Mouse (Mus musculus): ENCODE results near the gene Cers6.

Cers6 gene

DNA sequence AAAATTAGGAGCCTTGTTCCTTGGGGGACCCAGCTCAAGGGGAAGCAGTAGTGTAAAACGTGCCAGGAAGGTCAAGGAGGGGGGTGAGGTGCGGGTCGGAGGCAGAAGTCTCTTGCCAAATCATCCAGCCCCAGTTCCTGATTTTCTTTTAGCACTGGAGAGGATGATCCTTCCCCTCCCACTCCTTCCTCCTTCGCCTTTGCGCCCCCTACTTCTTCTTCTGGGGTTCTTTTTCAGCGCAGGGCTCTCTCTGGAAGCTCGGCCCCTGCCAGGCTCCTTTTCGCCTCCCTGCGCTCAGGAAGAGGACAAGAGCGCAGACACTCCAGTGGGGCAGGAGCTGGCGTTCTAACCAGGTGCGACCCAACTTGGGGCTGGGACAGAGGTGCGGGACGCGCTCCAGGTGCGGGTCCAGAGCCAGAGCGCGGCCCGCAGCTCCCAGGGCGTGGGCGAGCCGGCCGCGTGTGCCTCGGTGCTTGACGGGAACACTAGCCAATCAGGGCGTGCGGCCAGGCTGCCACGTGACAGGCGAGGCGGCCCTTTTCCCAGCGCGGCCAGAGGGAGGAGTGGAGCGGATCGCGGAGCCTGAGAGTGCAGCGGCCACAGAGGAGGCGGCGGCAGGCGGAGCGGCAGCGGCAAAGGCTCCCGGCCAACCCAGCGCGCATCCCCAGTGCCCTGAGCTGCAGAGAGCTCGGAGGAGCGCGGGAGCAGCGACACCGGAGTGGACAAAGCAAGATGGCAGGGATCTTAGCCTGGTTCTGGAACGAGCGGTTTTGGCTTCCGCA lies at the start of gene Cers6:
Gene Cers6 (plus strand): TSS at position 538 of the 782 bp plus-strand sequence.
- peak; percentile 97 for DNase-seq

DNA sequence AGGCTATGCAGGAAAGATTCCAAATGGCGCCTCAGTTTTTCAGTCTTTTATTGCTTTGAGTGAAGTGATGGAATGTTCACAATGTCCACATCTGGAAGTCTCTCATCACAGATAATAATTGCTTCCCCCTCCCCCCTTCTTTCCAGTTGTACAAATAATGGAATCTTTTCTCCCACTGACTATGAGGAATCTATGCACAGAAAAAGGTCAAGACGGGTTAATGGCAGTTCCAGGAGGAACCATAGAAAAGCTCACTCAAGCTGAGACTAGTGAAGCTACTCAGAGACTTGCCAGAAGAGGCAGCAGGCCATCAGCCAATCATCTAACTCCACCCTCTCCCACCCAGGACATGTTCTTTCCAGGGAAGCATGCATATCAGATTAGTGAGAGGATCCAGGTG lies 46.8 kb upstream of the Cers6 start:
- no peak for DNase-seq

DNA sequence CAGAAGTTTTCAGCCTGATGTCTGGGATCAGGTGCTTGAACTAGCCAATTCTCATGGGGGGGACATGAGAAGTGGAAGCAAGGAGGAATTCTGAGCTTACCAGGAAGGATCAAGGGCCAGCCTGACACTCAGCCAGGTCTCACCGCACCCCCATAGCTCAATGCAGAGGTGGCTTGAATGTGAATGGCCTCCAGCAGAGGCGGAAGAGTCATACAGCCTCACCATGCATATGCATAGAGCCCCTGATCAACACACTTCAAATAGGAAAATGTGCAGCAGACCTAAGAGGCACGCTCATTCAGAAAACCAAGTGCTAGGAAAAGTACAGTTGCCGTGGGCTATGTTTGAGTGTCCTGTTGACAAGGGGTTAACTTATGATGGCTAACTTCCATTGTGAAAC lies 42.2 kb upstream of the Cers6 start:
- DNase-seq, result no peak

DNA sequence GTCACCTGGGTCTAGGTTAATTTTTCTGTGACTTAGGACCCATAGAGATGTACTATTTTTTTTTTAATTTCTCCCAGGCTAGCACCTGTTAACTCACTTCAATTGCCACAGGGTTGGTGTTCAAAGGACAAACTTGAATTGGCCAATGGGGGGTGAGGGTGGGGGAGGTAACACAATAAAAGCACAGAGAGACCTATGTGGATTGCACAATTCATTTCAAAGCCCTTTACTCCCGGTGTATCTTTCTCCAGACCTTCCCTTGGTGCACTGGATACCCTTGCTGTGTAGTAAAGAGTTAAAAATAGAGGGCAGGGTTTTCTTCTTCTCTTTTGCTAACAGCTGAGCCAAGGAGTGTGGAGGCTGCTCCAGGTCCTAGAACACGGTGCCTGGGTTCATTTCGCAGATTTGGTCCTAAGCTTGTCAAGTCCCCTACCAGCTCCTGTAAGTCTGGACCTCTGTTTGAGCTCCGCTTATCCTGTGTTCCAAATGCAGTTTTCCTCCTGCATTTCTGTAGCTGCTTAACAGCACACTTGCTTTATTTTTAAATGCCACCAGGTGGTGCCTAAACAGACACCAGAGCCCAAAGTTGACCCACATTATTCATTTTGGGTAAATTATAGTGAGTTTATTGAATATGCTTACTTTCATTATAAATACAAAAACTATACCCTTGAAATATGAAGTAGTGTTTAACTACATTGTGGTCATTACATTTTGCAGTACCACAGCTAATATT lies 38.9 kb upstream of the Cers6 start:
- DNase-seq, result peak; percentile 6

DNA sequence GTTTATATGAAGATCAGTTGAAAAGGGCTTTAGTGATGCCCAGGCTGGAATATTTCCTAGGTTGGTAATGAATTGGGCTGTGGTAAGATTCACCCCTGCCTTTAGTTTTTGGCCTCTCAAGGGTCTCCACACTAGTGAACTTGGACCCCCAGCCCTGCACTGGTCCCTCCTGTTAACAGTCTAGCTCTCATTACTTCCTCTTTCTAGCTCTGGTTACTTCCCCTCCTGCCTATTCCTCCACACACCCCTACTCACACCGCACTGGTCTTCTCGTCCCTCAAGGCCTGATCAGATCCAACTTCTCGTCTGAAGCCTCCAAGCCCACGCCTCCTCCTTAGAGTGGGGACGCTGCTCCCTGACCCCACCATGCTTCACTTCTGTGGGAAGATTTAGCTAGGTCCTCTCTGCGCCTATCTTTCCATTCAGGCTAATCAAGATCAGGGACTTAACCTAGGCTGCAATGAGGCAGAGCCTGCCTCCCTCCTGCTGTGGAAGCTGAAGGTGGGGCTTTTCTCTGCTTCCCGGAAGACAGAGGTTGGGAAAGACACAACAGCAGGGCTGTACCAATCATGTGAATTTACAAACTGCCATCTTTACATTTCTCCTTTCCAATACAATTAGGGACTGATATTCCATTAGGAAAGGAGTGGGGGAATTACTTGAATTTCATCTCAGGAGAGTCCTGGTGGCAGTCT lies 35.8 kb upstream of the Cers6 start:
- DNase-seq, result no peak

DNA sequence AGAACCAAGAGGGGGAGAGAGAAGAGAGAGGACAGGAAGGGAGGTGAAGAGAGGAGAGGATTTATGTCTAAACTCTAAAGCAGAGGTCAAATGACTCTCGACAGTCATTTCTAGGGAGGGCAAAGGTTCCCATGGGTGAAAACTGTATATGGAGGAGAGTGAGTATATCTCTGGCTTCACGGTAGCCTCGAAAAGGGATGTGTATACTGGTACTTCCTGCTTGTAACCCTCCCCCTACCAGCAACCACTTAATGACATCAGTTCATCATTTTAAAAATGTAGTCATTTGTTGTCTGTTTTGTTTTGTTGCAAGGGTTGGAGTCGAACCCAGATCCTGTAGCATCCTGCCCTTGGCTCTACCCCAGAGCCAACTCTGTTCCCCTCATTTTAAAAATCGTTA lies 17.9 kb upstream of the Cers6 start:
- DNase-seq, result no peak

DNA sequence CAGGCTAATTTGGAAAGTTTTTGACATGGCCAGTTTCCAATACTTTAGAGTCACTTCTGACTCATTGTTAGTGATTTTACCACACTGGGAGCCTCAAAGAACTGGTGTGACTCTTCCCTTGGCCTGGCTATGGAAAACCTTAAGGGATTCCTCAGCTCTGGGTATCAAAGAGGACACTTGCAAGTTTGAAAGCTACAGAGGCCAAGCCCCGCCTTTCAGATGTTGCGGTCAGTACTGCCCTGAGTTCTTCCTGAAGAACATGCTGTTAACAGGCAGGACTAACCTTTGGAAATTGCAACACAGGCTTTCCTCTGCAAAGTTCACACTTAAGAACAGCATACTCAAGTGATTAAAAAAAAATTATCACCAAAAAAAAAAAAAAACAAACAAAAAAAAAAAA lies 16.7 kb upstream of the Cers6 start:
- no peak for DNase-seq

DNA sequence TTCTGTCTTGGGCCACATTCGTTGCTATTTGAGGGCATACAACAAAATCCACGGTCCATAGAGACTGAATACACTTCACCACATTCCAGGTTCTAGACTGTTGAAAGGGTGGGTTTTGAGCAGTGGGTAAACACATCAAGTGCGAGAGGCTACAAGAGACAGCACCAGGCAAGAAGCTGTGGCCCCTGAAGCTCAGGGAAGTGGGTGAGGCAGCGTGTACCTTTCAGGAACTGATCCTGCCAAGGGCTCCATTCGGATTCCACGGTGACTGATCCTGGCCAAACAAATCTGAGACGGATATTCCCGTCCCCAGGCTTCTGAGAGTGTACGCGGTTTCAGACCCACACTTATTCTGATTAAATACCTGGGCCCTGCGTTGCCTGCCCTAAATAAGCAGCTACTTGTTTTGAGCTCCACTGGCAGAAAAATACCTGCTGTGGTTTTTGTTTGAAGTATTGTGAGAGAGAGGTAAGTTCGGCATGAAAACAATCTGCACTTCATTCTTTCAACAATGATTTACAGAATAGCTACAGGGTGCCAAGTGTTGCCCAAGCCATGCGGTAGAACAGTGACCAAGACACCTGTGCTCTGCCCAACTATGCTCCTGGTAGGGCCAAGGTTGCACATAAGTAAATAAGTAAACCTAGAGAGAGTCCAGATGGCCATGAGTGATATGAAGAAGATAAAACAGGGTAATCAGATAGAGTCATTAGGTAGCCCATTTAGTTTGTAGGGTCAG lies 16.1 kb upstream of the Cers6 start:
- no peak for DNase-seq

DNA sequence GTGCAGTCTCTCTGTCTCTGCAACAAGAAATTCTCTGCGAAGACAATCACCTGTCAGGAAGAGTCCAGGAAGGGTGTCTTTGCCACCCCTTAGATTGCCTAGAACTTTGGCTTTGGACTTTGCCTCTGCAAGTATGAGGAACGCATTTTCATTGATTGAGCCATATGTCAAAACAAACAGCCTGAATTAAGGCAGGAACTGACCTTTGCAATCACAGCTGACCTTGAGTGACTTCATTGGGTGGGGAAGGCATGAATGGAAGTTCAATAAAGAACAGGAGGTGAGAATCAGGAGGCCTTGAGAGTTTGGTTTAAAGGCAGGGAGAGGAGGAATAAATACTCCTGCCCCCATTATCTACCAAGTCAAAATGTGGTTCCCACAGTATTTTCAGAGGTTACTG lies 850 bp upstream of the Cers6 start:
- DNase-seq, result peak; percentile 30

DNA sequence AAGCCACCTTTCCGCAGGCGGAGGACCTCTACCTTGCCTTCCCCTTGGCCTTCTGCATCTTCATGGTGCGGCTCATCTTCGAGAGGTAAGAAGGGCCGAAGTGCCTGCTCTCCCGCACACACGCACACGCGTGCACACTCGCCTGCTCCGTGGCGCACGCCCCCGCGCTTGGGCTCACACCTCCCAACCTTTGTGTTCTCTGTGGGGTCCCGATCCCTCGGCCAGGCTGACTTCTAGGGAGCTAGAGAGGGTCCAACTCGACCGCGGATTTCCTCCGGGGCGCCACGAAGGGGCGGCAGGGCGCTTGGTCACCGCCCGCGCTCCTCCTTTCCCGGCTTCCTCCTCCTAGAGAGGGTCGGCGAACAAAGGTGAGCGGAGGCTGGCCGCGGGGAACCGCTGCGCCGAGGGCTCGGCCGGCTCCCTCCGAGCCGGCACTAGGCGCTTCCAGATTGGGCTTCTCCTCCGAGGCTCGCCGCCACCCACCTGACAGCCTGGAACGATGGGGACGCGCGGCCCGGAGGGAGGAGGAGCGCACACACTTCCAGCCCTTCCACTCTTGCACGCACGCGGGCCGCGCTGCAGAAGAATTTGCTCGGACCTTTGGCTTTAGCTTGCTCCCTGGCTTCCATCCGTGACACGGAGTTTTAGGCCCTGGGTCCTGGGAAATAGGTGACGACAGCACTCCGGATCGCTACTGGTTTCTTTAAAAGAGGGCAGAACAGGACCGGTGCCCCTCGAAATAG lies 651 bp downstream of the Cers6 start:
- peak; percentile 73 for DNase-seq

DNA sequence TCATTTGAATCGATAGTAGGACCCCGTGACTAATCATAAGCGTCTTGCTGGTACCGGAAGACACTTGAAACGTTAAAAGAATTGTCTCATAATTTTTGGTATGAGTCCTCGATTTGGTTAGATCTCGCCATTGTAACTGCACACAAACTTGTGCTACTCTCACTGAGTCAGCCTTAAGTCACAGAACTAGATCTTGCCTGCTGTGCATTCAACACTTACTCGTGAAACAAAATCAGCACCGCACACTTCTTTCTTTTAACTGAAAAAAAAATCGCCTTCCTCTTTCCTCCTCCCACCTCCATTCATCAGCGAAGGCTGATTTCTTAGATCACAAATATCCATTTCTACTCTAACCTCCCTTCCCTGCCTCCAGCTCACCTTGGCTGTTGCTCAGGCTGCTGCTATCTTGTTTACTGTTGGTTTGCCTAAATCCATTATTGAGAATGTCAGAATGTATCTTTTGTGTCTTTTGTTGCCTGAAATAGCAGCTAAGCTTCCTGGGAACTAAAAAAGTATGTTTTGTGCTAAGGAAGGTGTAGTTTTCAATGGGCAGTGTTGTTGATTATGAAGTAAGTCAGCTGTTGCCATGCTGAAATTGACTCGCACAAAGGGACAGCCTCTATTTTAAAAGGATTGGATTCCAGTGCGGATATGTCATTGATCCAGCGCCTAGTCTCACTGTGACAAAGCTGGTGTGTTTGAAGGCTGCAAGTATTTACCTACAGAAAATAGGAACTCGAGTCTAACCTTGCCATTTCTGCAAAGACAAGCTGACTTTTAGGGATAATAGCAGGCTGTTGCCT lies 1.4 kb downstream of the Cers6 start:
- DNase-seq, result no peak

DNA sequence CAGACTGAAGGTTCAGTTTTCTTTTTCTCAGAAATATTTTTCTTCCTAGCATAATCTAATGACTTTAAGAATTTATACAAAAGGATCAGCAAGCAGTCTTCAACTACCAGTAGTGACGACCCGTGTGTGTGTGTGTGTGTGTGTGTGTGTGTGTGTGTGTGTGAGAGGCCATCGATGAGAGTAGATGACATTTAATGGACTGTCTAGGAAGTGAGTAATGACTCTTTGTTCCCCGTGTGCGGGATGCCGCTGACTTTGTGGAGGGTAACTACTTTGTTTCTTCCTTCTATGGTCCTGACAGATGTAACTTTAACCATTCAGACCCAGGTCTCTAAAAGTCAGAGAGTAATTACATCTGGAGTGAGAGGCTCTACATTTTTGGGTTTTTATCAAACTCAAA lies 2.3 kb downstream of the Cers6 start:
- DNase-seq, result no peak

DNA sequence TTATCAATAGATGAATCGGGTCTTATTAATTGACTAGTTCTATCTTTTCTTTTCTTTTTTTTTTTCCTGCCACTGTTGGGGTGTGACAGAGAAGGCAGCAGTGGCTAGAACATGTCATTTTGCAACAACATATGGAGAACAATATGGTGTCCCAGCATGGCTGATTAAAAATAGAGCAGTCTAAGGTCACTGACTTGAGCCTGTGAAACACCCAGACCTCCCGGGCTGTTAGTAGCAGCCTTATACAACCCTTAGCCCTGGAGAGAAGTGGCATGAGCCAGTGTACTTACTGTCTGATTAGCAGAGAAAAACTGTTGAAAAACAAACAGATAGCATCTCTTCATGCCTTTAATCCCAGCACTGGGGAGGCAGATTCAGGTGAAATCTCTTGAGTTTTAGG lies 3.1 kb downstream of the Cers6 start:
- peak; percentile 86 for DNase-seq

DNA sequence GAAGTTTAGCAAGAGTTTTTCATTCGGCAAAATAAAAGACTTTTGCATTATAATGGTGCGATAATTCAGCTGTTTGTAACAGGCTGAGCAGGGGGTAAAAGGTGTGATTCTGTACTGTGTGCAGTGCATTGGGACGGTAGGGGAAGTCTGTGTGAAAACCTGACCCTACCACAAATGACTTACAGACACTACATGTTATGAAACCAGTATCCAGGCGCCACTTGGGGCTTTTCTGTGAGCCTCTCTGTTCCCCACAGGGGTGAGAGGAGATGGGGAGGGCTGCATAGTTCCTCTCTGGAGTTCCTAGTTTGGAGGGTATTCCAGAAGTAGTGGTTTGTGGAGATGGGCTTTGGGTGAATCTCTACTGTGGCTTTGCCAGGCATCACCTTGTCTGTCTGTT lies 5.9 kb downstream of the Cers6 start:
- no peak for DNase-seq

DNA sequence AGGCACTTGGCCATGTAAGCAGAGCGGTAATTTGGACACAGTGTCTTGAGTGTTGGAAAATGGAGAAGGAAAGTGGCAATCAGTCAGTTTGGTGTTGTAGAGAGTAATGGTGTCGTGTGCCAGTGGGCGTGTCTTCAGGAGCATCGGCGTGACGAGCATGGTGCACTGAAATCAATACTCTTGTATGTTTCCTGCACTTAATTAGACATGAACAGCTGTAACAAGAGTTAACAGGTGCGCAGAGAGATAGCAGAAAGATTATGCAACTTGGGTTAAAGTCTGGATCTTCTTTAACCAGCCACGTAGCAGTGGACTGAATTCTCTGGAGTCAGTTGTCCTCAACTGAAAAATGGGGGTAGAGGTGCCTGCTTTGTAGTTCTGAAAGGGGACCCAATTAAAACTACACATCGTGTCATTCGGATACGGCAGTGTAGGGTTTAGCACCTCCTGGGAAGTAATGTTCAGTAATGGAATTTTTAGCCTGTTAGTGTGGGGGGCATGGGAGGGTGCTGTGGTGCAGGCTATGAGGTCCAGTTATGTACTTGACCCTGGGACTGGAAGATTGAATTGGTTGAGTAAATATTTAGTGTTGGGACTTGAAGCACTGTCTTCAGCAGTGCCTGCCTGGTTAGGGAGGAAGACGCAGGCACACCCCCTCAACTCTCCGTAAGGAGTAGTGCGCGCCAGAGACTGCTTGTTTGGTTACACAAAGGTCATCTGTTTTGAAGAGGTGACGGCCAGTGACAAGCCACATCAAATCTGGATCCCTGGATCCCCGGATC lies 9.9 kb downstream of the Cers6 start:
- no peak for DNase-seq

DNA sequence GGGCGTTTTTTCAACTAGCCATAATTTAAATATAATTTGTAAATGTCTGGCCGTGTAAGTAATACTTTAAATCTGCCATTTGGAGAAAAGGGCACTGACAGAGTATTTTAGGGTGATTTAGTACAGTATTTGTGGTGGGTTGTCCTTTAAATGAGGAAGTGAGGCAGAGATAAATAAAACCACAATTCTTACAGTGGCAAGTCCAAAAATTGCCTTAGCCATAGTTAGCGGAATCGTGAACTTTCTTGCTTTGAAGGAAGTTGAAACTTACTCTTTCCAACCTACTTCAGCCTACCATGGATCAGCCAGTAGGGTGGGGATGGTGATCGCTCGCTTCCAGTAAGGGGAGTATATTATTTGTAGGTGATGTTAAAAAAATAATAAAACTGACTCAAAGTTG lies 11.8 kb downstream of the Cers6 start:
- DNase-seq, result no peak

DNA sequence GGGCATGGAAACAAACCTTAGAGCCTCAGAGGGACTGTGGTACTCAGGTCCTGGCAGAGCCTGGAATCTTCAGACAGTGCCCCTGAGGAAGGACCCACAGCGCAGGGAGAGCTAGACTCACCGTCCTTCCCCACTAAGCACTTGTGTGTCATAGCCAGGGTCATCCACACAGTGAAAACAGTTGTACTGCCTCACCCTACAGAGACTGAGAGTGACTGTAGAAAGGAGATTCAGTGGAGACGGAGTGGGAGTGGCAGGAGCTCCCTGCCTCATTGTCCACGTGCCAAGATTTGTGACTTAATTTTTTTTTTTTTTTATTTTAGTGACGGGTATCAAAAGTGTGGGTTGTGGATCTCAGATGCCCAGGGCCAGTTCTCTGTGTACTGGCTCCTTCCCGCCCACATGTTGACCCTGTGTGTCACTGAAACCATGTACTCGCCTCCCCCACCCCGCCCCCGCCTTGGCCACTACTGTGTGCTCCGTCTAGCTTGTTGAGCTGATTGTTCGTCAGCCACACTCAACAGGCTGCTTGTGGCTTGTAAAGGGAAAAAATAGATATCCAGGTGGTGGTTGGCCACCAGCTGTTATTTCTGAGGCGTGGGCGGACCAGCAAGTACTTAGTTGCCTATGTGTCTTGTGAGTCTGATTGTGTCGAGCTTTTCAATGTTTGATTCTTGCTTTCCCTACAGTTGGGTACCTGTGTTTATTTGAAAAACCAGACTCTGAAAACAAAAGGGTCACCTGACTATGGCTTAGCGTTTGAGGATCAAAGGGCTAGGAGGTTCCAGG lies 12.6 kb downstream of the Cers6 start:
- no peak for DNase-seq

DNA sequence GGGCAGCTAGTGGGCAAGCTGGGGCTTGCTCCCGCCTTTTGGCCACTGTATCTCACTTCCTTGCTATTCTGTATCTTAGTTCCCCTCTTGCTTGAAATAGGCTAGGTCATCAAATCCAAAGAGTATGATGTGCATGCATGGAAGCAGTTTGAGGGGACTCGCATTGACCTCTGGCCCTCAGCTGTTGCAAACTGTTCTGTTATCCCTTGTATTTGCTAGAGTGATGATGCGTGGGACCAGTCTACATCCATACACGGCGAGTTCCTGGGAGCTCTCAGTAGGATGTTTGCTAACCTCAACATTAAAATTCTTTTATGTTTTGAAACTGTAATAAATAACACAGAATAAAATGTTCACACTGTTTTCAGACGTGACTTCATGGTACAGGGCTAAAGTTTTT lies 13.3 kb downstream of the Cers6 start:
- no peak for DNase-seq

DNA sequence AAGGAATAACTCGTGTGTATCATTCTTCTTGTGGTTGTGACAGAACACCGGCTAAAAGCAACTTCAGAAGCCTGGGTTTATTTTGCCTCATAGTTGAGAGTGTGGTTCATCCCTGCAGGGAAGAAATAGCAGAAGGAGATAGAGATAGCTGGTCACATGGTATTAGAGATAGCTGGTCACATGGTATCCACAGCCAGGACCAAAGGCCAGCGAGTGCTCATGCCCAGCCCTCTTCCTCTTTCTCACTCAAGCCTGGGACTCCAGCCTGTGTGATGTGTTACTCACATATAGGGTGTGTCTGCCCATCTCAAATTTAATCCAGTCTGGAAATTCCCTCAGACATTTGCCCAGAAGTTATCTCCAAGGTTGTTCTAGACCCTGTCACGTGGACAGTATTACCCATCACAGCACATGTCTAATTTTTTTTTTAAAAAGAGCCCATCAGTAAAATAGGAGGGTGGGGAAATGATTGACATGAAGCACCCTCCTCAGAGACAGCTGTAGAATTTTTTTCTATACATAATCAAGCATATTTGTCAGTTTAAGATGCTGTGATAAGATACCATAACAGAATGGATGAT lies 17.9 kb downstream of the Cers6 start:
- no peak for DNase-seq

DNA sequence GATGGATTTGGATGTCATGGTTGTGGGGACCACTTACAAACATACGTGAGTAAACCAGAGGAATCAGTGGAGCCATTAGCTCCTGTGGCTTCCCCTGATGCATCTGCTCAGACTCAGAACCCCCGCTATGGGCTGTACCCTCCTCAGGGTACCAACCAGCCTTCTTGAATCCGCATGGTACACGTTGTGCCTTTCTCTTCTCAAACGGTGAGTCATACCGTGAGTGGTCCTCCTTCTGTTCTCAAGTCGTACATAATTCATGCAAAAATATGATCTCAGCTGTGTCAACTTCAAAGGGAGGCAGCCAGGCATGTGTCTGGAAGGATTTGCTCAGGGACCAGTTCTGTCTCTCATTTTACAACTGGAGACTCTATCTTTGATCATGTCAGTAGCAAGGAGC lies 23.3 kb downstream of the Cers6 start:
- DNase-seq, result no peak
